Mouse (Mus musculus): ENCODE measurements around the gene Ifi204.
"Not testable (repeated sequence)": the region's sequence is repeated elsewhere in the genome, so short reads cannot be mapped to it uniquely, and the experiment has no call there.

- not testable (repeated sequence) for TF ChIP-seq CTCF (IDR thresholded peaks at IDR 0.05; ENCODE audit: borderline replicate concordance, insufficient read depth, low read depth, low read length); POLR2A (IDR thresholded peaks at IDR 0.05; ENCODE audit: borderline replicate concordance, insufficient read depth, low read length)
These were observed 6.7 kb downstream of the Ifi204 start for GRCm38 (mm10) chr1:173760032-173760431.
